Mouse (Mus musculus): ENCODE results near the gene Mocs3. TPM values are rescaled to one million over a fixed set of nuclear protein-coding genes. Genes with fewer than 3 reads are reported as not detected.

The Mocs3 gene
- polyA plus RNA-seq, 1 experiment from 2014 or later, result 8.2 TPM

DNA sequence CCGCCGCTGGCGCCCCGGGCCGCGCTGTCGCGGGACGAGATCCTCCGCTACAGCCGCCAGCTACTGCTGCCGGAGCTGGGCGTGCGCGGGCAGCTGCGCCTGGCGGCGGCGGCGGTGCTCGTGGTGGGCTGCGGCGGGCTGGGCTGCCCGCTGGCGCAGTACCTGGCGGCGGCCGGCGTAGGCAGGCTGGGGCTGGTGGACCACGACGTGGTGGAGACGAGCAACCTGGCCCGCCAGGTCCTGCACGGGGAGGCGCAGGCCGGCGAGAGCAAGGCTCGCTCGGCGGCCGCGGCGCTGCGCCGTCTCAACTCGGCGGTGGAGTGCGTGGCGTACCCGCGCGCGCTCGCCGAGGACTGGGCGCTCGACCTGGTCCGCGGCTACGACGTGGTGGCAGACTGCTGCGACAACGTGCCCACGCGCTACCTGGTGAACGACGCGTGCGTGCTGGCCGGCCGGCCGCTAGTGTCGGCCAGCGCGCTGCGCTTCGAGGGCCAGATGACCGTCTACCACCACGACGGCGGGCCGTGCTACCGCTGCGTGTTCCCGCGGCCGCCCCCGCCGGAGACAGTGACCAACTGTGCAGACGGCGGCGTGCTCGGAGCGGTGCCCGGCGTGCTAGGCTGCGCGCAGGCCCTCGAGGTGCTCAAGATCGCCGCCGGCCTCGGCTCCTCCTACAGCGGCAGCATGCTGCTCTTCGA, 500 bp downstream of the Mocs3 start:
- Histone ChIP-seq H3K27ac (ENCODE audit: low read depth, low read length) (peak overlapping the region; percentile 75; the same call in 1 of the 2 replicates), H3K27me3 (ENCODE audit: control insufficient read depth, insufficient read depth, low read length) (no peaks in the 10 kb centered on the region), H3K4me3 (ENCODE audit: low read depth, low read length) (peak overlapping the region; percentile 100), H3K9me3 (ENCODE audit: control insufficient read depth, low read length) (no peaks in the 10 kb centered on the region), H3K9ac (ENCODE audit: low read length) (peak overlapping the region; percentile 87), H3K4me2 (ENCODE audit: low read depth) (peak overlapping the region; percentile 90), H3K36me3 (ENCODE audit: control insufficient read depth, insufficient read depth, low read length) (no peaks in the 10 kb centered on the region; the same call in 1 of the 2 replicates), H3K4me1 (ENCODE audit: control insufficient read depth, insufficient read depth, low read length) (peaks cover 15% of the 10 kb centered on the region)
- no peak for DNase-seq (ENCODE audit: low spot score)
- peak; percentile 45 for ATAC-seq (ENCODE audit: insufficient read depth, low FRiP score, low TSS enrichment)
- 3% methylated on average over 95 of the region's 105 CpGs for WGBS

DNA sequence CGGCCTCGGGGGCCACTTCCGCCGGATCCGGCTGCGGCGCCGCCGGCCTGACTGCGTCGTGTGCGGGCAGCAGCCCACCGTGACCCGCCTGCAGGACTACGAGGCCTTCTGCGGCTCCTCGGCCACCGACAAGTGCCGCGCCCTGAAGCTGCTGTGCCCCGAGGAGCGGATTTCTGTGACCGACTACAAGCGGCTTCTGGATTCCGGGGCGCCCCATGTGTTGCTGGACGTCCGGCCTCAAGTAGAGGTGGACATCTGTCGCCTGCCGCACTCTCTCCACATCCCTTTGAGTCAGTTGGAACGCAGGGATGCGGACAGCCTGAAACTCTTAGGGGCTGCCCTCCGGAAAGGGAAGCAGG, 1.0 kb downstream of the Mocs3 start:
- Histone ChIP-seq H3K9me3 (ENCODE audit: control insufficient read depth, low read length) (no peaks in the 10 kb centered on the region), H3K4me1 (ENCODE audit: control insufficient read depth, insufficient read depth, low read length) (peaks cover 15% of the 10 kb centered on the region), H3K27ac (ENCODE audit: low read depth, low read length) (no peak overlapping the region), H3K4me3 (ENCODE audit: low read depth, low read length) (peak overlapping the region; percentile 100), H3K4me2 (ENCODE audit: low read depth) (peak overlapping the region; percentile 90), H3K36me3 (ENCODE audit: control insufficient read depth, insufficient read depth, low read length) (no peaks in the 10 kb centered on the region; the same call in 1 of the 2 replicates), H3K27me3 (ENCODE audit: control insufficient read depth, insufficient read depth, low read length) (no peaks in the 10 kb centered on the region), H3K9ac (ENCODE audit: low read length) (peak overlapping the region; percentile 87; the same call in 1 of the 2 replicates)
- WGBS, result 59% methylated on average over 33 of the region's 33 CpGs
- ATAC-seq (ENCODE audit: insufficient read depth, low FRiP score, low TSS enrichment) (no peak), DNase-seq (ENCODE audit: low spot score) (no peak)

DNA sequence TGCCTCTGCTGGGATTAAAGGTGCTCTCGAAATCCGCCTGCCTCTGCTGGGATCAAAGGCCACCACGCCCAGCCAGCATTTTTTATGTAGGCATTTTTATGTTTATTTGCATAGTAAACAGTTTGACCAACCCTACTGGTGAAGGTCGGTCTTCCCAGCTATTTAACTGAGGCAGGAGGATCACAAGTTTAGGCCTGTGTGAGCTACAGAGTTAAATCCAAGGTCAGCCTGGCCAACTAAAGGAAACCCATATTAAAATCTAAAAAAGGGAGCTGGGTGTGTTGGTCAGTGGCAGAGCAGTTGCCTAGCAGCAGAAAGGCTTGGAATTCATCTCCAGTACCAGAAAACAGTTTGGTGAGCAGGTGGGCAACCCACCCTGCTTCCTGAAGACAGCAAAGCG, 2.9 kb downstream of the Mocs3 start:
- ATAC-seq (ENCODE audit: insufficient read depth, low FRiP score, low TSS enrichment), result no peak
- H3K9me3 ChIP-seq (ENCODE audit: control insufficient read depth, low read length), result no peaks in the 10 kb centered on the region
- WGBS, result 92% methylated on average over 5 of the region's 5 CpGs
- no peaks in the 10 kb centered on the region; the same call in 1 of the 2 replicates for H3K36me3 ChIP-seq (ENCODE audit: control insufficient read depth, insufficient read depth, low read length)
- no peak overlapping the region for H3K27ac ChIP-seq (ENCODE audit: low read depth, low read length)
- no peak overlapping the region for H3K4me3 ChIP-seq (ENCODE audit: low read depth, low read length)
- H3K9ac ChIP-seq (ENCODE audit: low read length), result no peak overlapping the region
- no peaks in the 10 kb centered on the region for H3K27me3 ChIP-seq (ENCODE audit: control insufficient read depth, insufficient read depth, low read length)
- no peak for DNase-seq (ENCODE audit: low spot score)
- peaks cover 15% of the 10 kb centered on the region for H3K4me1 ChIP-seq (ENCODE audit: control insufficient read depth, insufficient read depth, low read length)
- no peak overlapping the region for H3K4me2 ChIP-seq (ENCODE audit: low read depth)

DNA sequence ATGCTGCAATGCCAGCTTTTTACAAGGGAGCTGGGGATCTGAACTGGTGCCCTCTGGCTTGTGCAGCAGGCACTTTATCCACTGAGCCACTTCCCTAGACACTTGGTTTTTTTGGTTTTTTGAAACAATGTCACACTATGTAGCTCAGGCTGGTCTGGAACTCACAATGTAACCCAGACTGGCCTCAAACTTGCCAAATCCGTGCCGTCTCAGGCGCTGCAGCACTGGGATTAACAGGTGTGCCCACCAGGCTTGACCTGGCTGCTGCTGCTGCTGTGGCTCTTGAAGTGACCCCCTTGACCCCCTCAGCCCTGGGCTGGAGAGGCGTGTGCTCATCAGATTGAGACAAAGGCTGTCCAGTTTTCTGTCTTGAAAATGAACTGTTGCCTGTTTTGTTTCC, 7.9 kb downstream of the Mocs3 start:
- Histone ChIP-seq H3K36me3 (ENCODE audit: control insufficient read depth, insufficient read depth, low read length) (no peaks in the 10 kb centered on the region), H3K9ac (ENCODE audit: low read length) (no peak overlapping the region), H3K9me3 (ENCODE audit: control insufficient read depth, low read length) (no peaks in the 10 kb centered on the region), H3K4me3 (ENCODE audit: low read depth, low read length) (no peak overlapping the region), H3K4me2 (ENCODE audit: low read depth) (no peak overlapping the region), H3K27ac (ENCODE audit: low read depth, low read length) (no peak overlapping the region), H3K4me1 (ENCODE audit: control insufficient read depth, insufficient read depth, low read length) (no peaks in the 10 kb centered on the region), H3K27me3 (ENCODE audit: control insufficient read depth, insufficient read depth, low read length) (no peaks in the 10 kb centered on the region)
- no peak for ATAC-seq (ENCODE audit: insufficient read depth, low FRiP score, low TSS enrichment)
- DNase-seq (ENCODE audit: low spot score), result no peak
- WGBS, result 90% methylated on average over 4 of the region's 4 CpGs

DNA sequence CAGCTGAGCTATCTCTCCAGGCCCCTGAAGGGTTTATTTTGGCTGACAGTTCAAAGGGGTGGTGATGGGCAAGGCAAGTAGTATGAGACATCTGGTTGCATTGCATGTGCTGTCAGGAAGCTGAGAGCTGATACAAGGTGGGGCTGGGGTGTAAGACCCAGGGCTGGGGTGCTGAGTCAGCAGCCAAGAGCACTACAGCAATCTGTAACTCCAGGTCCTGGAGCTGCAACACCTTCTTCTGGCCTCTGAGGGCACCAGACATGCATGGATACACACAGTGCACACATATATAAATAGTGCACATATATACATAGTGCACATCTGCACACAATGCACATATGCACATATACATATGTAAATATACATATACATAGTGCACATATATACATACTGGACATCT, 12.4 kb downstream of the Mocs3 start:
- no peaks in the 10 kb centered on the region for H3K36me3 ChIP-seq (ENCODE audit: control insufficient read depth, insufficient read depth, low read length)
- no peaks in the 10 kb centered on the region for H3K4me1 ChIP-seq (ENCODE audit: control insufficient read depth, insufficient read depth, low read length)
- no peak overlapping the region for H3K27ac ChIP-seq (ENCODE audit: low read depth, low read length)
- H3K4me3 ChIP-seq (ENCODE audit: low read depth, low read length), result no peak overlapping the region
- no peak overlapping the region for H3K9ac ChIP-seq (ENCODE audit: low read length)
- H3K9me3 ChIP-seq (ENCODE audit: control insufficient read depth, low read length), result no peaks in the 10 kb centered on the region
- DNase-seq (ENCODE audit: low spot score) (no peak), ATAC-seq (ENCODE audit: insufficient read depth, low FRiP score, low TSS enrichment) (no peak)
- no peak overlapping the region for H3K4me2 ChIP-seq (ENCODE audit: low read depth)
- no peaks in the 10 kb centered on the region for H3K27me3 ChIP-seq (ENCODE audit: control insufficient read depth, insufficient read depth, low read length)

GRCm38 (mm10) chr2:168243278-168243677, 12.9 kb downstream of the Mocs3 start:
- H3K9ac ChIP-seq (ENCODE audit: low read length), result no peak overlapping the region
- ATAC-seq (ENCODE audit: insufficient read depth, low FRiP score, low TSS enrichment) (no peak), DNase-seq (ENCODE audit: low spot score) (no peak)
- H3K9me3 ChIP-seq (ENCODE audit: control insufficient read depth, low read length), result no peaks in the 10 kb centered on the region
- no peaks in the 10 kb centered on the region for H3K36me3 ChIP-seq (ENCODE audit: control insufficient read depth, insufficient read depth, low read length)
- H3K27me3 ChIP-seq (ENCODE audit: control insufficient read depth, insufficient read depth, low read length), result no peaks in the 10 kb centered on the region
- WGBS, result 74% methylated on average over 4 of the region's 4 CpGs
- H3K4me3 ChIP-seq (ENCODE audit: low read depth, low read length), result no peak overlapping the region
- no peak overlapping the region for H3K4me2 ChIP-seq (ENCODE audit: low read depth)
- H3K4me1 ChIP-seq (ENCODE audit: control insufficient read depth, insufficient read depth, low read length), result no peaks in the 10 kb centered on the region
- H3K27ac ChIP-seq (ENCODE audit: low read depth, low read length), result no peak overlapping the region

- Histone ChIP-seq H3K27me3 (ENCODE audit: control insufficient read depth, insufficient read depth, low read length) (no peaks in the 10 kb centered on the region), H3K27ac (ENCODE audit: low read depth, low read length) (no peak overlapping the region), H3K9ac (ENCODE audit: low read length) (no peak overlapping the region), H3K4me2 (ENCODE audit: low read depth) (no peak overlapping the region), H3K9me3 (ENCODE audit: control insufficient read depth, low read length) (no peaks in the 10 kb centered on the region), H3K4me1 (ENCODE audit: control insufficient read depth, insufficient read depth, low read length) (no peaks in the 10 kb centered on the region), H3K4me3 (ENCODE audit: low read depth, low read length) (no peak overlapping the region), H3K36me3 (ENCODE audit: control insufficient read depth, insufficient read depth, low read length) (no peaks in the 10 kb centered on the region)
- DNase-seq (ENCODE audit: low spot score), result no peak
- WGBS, result 37% methylated on average over 8 of the region's 8 CpGs
- no peak for ATAC-seq (ENCODE audit: insufficient read depth, low FRiP score, low TSS enrichment)
Observed at GRCm38 (mm10) chr2:168245571-168245970, 15.1 kb downstream of the Mocs3 start.

DNA sequence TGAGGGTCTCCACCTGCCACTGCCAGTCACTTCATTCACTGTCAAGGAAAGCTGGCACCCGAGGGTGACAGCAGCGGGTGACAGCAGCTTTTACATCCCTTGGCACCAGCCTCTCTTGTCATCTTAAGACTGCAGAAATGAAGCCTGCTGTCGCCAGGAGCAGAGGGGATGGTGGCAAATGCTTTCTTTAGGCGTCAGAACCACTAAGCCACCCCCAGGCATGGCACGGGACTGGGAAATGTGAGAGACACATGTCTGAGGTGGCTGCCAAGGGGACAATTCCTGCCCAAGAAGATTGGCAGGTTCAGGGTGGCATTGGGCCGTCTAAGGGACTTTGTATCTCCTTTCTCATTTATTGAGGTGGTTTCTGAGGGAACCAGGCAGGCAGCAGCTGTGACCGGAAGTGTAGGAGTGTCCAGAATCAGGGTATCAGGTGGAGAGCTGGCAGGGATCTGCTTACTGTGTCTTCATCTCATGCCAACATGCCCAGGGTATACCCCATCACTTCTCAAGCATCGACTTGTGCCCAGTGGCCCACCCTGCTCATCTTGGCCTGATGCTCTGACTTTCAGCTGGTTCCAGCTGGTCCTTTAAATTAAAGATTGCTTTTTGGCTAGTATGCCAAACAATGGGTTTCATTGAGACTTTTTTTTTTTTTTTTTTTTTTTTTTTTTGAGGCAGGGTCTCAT, 17.9 kb downstream of the Mocs3 start:
- no peaks in the 10 kb centered on the region; the same call in 1 of the 2 replicates for H3K27me3 ChIP-seq (ENCODE audit: control insufficient read depth, insufficient read depth, low read length)
- no peaks in the 10 kb centered on the region for H3K9me3 ChIP-seq (ENCODE audit: control insufficient read depth, low read length)
- no peak overlapping the region for H3K4me3 ChIP-seq (ENCODE audit: low read depth, low read length)
- no peaks in the 10 kb centered on the region for H3K36me3 ChIP-seq (ENCODE audit: control insufficient read depth, insufficient read depth, low read length)
- H3K4me2 ChIP-seq (ENCODE audit: low read depth), result no peak overlapping the region
- no peak overlapping the region for H3K9ac ChIP-seq (ENCODE audit: low read length)
- 78% methylated on average over 8 of the region's 8 CpGs for WGBS
- H3K27ac ChIP-seq (ENCODE audit: low read depth, low read length), result no peak overlapping the region
- ATAC-seq (ENCODE audit: insufficient read depth, low FRiP score, low TSS enrichment), result no peak
- H3K4me1 ChIP-seq (ENCODE audit: control insufficient read depth, insufficient read depth, low read length), result no peaks in the 10 kb centered on the region
- no peak for DNase-seq (ENCODE audit: low spot score)

DNA sequence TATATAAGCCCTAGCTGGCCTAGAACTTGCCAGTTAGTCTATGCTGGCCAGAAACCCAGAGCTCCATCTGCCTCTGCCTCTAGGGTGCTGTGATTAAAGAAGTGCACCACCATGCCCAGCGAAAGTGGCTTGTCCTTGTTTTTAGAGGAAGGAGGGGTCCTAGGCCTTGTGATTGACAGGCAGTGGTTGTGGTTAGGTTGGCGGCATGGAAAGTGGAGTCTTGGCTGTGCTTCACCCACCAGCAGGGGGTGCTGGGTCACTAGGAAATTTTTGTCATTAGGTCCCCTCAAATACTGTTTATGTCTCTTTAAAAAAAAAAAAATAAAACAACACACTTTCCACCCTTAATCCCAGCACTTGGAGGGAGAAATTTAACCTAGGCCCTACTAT, 18.4 kb downstream of the Mocs3 start:
- DNase-seq (ENCODE audit: low spot score), result no peak
- Histone ChIP-seq H3K27me3 (ENCODE audit: control insufficient read depth, insufficient read depth, low read length) (no peaks in the 10 kb centered on the region; the same call in 1 of the 2 replicates), H3K4me3 (ENCODE audit: low read depth, low read length) (no peak overlapping the region), H3K27ac (ENCODE audit: low read depth, low read length) (no peak overlapping the region), H3K9ac (ENCODE audit: low read length) (no peak overlapping the region), H3K9me3 (ENCODE audit: control insufficient read depth, low read length) (no peaks in the 10 kb centered on the region), H3K4me2 (ENCODE audit: low read depth) (no peak overlapping the region), H3K4me1 (ENCODE audit: control insufficient read depth, insufficient read depth, low read length) (no peaks in the 10 kb centered on the region), H3K36me3 (ENCODE audit: control insufficient read depth, insufficient read depth, low read length) (no peaks in the 10 kb centered on the region)
- WGBS, result 30% methylated on average over 2 of the region's 2 CpGs
- ATAC-seq (ENCODE audit: insufficient read depth, low FRiP score, low TSS enrichment), result no peak

Data from neural tube, embryonic 11.5 days (tissue).